Mouse (Mus musculus) stomach, postnatal 0 days (tissue): ENCODE data around the gene Ywhab. TPM values are rescaled to one million over a fixed set of nuclear protein-coding genes. Genes with fewer than 3 reads are reported as not detected.

Source experiments
- ATAC-seq: fragments of 200-750 bp; cut with Nextera tagmentation; 2 replicates; pipeline ENCODE4 v1.8.0; 2017; ENCODE audit not compliant: low FRiP score, low TSS enrichment
- DNase-seq: peaks from one replicate; pipeline ENCODE4 v3.0.0-alpha.2; 2016; ENCODE audit warnings: low spot score
- H3K27ac ChIP-seq: fragments of 300-500 bp; sonication (generic); replicated peaks from 2 replicates; pipeline ENCODE4 v1.5.1; 2014; ENCODE audit warnings: mild to moderate bottlenecking, control low read depth
- H3K27me3 ChIP-seq: fragments of 300-500 bp; sonication (generic); 2 replicates; pipeline ENCODE4 v1.6.1; 2014; ENCODE audit warnings: low read length; ENCODE audit not compliant: control insufficient read depth, insufficient read depth
- H3K36me3 ChIP-seq: fragments of 300-500 bp; sonication (generic); 2 replicates; pipeline ENCODE4 v1.6.1; 2014; ENCODE audit warnings: low read length, mixed read lengths; ENCODE audit not compliant: control insufficient read depth, insufficient read depth
- H3K4me1 ChIP-seq: fragments of 300-500 bp; sonication (generic); replicated peaks from 2 replicates; pipeline ENCODE4 v1.6.1; 2014; ENCODE audit warnings: antibody characterized with exemption; ENCODE audit not compliant: control insufficient read depth, insufficient read depth
- H3K4me2 ChIP-seq: fragments of 300-500 bp; sonication (generic); replicated peaks from 2 replicates; pipeline ENCODE4 v1.6.1; 2014; ENCODE audit warnings: low read depth, mild to moderate bottlenecking, control low read depth, moderate library complexity
- H3K4me3 ChIP-seq: fragments of 300-500 bp; sonication (generic); 2 replicates; pipeline ENCODE4 v1.5.1; 2014; ENCODE audit warnings: low read depth, low read length, control low read depth
- H3K9ac ChIP-seq: fragments of 300-500 bp; sonication (generic); 2 replicates; pipeline ENCODE4 v1.6.1; 2014; ENCODE audit warnings: mild to moderate bottlenecking, low read length, control low read depth, mixed read lengths
- H3K9me3 ChIP-seq: fragments of 300-500 bp; sonication (generic); 2 replicates; pipeline ENCODE4 v1.6.1; 2016; ENCODE audit warnings: low read length; ENCODE audit not compliant: control insufficient read depth
- CTCF ChIP-seq: IDR thresholded peaks from 2 replicates; pipeline ENCODE4 v1.5.1; 2016; ENCODE audit warnings: antibody characterized with exemption, low read depth, mild to moderate bottlenecking, moderate library complexity
- EP300 ChIP-seq: optimal IDR thresholded peaks from 2 replicates; pipeline ENCODE3; 2016; ENCODE audit warnings: antibody characterized with exemption
- WGBS: fragments of 180-500 bp; shearing (Covaris S2); extraction: QIAGEN DNeasy Blood & Tissue Kit; methylation state at CpG from one replicate; pipeline ENCODE4 v1.1.7; 2014; 5-methylcytosine and 5-hydroxymethylcytosine counted together
- polyA plus RNA-seq: library from polyadenylated mRNA; unstranded; fragments of >200 nt; fragmentation: Nextera tagmentation; extraction: Ambion mirVana; gene quantifications from 2 replicates; pipeline ENCODE4 v1.2.1, GENCODE M21; 2015

The Ywhab gene
- polyA plus RNA-seq, 1 experiment from 2014 or later: 189 TPM

DNA sequence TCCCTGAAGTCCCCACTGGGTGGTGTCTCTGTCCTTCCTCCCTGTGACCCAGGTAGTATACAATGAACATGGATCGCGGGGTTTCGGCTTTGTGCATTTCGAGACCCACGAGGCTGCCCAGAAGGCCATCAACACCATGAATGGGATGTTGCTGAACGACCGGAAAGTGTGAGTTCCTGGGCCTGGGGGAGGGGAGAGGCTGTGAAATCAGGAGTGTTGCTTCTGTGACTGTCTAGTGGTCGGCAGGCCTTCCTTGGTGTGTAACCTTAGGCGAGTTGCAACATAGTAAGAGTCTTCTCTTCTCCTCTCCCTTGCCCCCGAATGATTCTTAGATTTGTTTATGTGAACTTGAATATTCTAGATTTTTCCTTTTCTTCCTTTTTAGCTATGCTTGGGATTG is 36.4 kb downstream of the Ywhab start:
- Histone ChIP-seq H3K4me2 (no peak overlapping the region), H3K27ac (no peak overlapping the region), H3K27me3 (no peaks in the 10 kb centered on the region), H3K4me3 (no peak overlapping the region), H3K9me3 (no peaks in the 10 kb centered on the region), H3K9ac (no peak overlapping the region), H3K4me1 (no peaks in the 10 kb centered on the region), H3K36me3 (no peaks in the 10 kb centered on the region)
- TF ChIP-seq CTCF (no peak), EP300 (no peak)
- WGBS: 76% methylated on average over 10 of the region's 10 CpGs
- DNase-seq (no peak), ATAC-seq (no peak)

DNA sequence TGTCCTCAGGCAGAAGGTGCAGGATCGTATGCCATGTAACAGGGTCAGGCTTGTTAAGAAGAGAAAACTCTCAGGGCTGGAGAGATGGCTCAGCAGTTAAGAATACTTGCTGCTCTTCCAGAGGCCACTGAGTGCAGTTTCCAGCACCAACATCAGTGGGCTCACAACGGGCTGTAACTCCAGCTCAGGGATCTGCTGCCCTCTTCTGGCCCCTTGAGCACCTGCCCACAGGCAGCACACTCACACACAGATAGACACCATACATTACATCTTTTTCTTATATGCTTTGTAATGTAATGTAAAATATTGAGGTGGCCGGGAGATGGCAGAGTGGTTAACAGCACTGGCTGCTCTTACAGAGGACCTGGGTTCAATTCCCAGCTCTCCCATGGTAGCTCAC is 38.2 kb downstream of the Ywhab start:
- no peaks in the 10 kb centered on the region for H3K27me3 ChIP-seq
- no peak overlapping the region for H3K4me2 ChIP-seq
- no peaks in the 10 kb centered on the region for H3K9me3 ChIP-seq
- TF ChIP-seq CTCF (peak; percentile 22; the same call in 1 of the 2 replicates), EP300 (no peak)
- no peak overlapping the region for H3K27ac ChIP-seq
- WGBS: 90% methylated on average over 3 of the region's 3 CpGs
- no peaks in the 10 kb centered on the region for H3K36me3 ChIP-seq
- H3K4me1 ChIP-seq: no peaks in the 10 kb centered on the region
- no peak overlapping the region for H3K4me3 ChIP-seq
- no peak overlapping the region for H3K9ac ChIP-seq
- ATAC-seq: no peak
- no peak for DNase-seq

DNA sequence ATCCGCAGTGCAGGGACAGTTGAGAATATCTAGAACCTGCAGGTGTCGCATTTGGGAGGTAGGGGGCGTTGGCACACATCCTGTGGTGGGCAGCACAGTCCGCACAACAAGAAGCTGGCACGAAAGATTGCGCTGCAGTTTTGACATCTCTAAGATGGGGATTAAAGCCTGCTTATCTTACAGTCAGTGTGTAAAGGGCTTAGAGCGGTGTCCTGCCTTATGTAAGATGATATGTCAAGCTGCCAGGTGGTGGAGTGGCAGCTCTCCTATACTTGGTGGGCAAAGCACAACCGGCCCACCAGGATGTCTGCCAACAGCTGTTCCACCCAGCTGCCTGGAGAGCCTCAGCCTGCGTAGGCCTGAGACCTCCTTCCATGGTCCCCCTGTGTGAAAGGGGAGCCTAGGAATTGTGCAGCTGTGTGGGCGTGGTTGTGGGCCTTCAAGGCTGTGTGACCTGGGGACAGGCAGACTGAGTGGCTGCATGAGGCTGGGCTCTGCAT is 41.8 kb downstream of the Ywhab start:
- H3K36me3 ChIP-seq: no peaks in the 10 kb centered on the region
- no peak overlapping the region for H3K27ac ChIP-seq
- ATAC-seq (no peak), DNase-seq (no peak)
- TF ChIP-seq EP300 (no peak), CTCF (no peak)
- no peaks in the 10 kb centered on the region for H3K27me3 ChIP-seq
- WGBS: 46% methylated on average over 10 of the region's 10 CpGs
- H3K9ac ChIP-seq: no peak overlapping the region
- H3K4me1 ChIP-seq: no peaks in the 10 kb centered on the region
- H3K9me3 ChIP-seq: no peaks in the 10 kb centered on the region
- H3K4me3 ChIP-seq: no peak overlapping the region
- H3K4me2 ChIP-seq: no peak overlapping the region

DNA sequence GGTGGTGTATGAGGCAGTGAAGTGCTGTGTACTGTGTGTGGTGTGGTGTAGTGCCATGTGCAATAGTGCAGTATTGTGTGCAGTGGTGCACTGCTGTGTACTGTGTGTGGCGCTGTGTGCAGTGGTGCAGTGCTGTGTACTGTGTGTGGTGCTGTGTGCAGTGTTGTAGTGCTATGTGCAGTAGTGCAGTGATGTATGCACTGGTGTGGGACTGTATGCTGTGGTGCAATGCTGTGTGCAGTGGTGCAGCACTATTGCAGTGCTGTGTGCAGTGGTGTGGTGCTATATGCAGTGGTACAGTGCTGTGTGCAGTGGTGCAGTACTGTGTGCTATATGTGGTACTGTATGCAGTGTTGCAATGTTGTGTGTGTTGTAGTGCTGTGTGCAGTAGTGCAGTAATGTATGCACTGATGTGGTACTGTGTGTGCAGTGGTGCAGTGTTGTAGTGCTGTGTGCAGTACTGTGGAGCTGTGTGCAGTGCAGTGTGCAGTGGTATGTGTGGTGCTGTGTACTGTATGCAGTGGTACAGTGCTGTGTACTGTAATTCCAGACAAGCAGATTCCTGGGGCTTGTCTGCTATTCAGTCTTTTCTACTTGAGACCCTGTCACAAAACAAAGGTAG is 43.8 kb downstream of the Ywhab start:
- Histone ChIP-seq H3K4me1 (no peaks in the 10 kb centered on the region), H3K9ac (no peak overlapping the region), H3K27ac (no peak overlapping the region), H3K9me3 (no peaks in the 10 kb centered on the region), H3K4me3 (no peak overlapping the region), H3K4me2 (no peak overlapping the region), H3K27me3 (no peaks in the 10 kb centered on the region), H3K36me3 (no peaks in the 10 kb centered on the region)
- TF ChIP-seq CTCF: no peak
- TF ChIP-seq EP300: no peak
- DNase-seq: no peak
- no peak for ATAC-seq
- WGBS: 86% methylated on average over 1 of the region's 1 CpGs

DNA sequence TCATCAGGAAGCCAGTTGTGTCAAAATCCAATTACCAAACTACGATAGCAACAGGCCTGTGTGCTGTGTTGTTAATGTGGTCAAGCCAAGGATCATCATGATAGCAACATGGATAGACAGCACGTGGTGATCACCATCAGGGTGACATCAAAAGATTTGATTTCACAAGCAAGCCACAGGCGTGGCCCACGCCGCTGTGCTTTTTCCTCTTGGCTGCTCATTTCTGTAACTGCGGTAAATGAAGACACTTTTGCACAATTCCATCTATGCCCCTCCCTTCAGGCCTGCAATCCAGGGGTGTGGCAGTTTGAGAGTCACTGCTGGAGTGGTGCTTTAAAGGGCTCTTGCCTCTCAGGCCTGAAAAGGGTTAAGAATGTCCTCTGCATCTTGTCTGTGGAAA is 46.2 kb downstream of the Ywhab start:
- H3K36me3 ChIP-seq: no peaks in the 10 kb centered on the region
- H3K4me1 ChIP-seq: no peaks in the 10 kb centered on the region
- ATAC-seq (no peak), DNase-seq (no peak)
- no peak overlapping the region for H3K9ac ChIP-seq
- 69% methylated on average over 6 of the region's 6 CpGs for WGBS
- no peak overlapping the region for H3K4me3 ChIP-seq
- no peak overlapping the region for H3K4me2 ChIP-seq
- H3K27ac ChIP-seq: no peak overlapping the region
- H3K9me3 ChIP-seq: no peaks in the 10 kb centered on the region
- H3K27me3 ChIP-seq: no peaks in the 10 kb centered on the region
- no peak for TF ChIP-seq CTCF
- no peak for TF ChIP-seq EP300

DNA sequence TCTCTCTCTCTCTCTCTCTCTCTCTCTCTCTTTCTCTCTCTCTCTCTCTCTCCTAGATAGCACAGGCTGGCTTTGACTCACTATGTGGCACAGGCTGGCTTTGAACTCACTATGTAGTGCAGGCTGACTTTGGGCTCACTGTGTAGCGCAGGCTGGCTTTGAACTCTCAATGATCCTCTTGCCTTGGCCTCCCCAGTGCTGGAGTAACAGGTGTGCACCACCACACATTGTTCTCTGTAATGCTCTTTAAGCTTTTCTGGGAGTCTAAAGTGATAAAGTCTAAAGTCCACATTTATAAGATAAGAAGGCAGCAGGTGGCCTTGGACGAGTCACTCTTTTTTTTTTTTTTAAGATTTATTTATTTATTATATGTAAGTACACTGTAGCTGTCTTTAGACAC is 46.8 kb downstream of the Ywhab start:
- Histone ChIP-seq H3K4me2 (no peak overlapping the region), H3K4me1 (no peaks in the 10 kb centered on the region), H3K4me3 (no peak overlapping the region), H3K36me3 (no peaks in the 10 kb centered on the region), H3K27me3 (no peaks in the 10 kb centered on the region), H3K9ac (no peak overlapping the region), H3K27ac (no peak overlapping the region), H3K9me3 (no peaks in the 10 kb centered on the region)
- DNase-seq (no peak), ATAC-seq (no peak)
- 67% methylated on average over 2 of the region's 2 CpGs for WGBS
- TF ChIP-seq EP300 (no peak), CTCF (no peak)
